In the genomic region with DNA sequence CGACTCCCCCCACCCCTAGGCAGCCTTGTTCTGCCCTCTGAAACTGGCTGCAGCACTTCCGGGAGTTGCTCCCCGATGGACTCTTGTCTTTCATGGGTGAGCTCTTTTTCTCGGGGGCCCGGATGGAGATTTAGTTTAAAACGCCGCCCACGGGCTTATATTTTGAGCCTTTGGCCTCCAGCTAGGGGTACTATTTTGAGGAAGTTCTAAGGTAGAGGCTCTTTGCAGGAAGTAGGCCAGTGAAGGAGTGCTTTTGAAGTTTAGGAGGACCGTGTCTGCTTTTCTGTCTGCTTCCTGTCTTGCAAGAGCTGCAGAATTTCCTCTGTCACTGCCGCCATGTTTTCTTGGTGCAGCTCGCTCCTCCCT, we compare ENCODE assay signal across 11 mouse cellular contexts. TPM values are rescaled to one million over a fixed set of nuclear protein-coding genes. Genes with fewer than 3 reads are reported as not detected.
DNase-seq lines count a peak whose midpoint lies in the region; ATAC-seq and TF ChIP-seq lines count a peak whose summit lies in the region.
"Had no signal": no experiment of that assay in that cellular context is flagged by ENCODE, and none has a peak within 500 bp of the region (broad histone marks: within the 10 kb centered on the region; RNA-seq: fewer than 3 reads in every experiment).

No protein-coding gene starts in this region.

- H3K4me2 ChIP-seq in kidney, embryonic 16.5 days (replicated peaks; ENCODE audit: low read depth, low read length) = no peak overlapping the region

- 0 out of 2 replicates have a peak, but pooled peaks cover 3% of the 10 kb centered on the region for H3K27me3 ChIP-seq in kidney, embryonic 16.5 days (ENCODE audit: insufficient read depth, low read length)
- H3K27me3 ChIP-seq: Patski had no signal

- no peak overlapping the region for H3K4me3 ChIP-seq in kidney, embryonic 16.5 days (ENCODE audit: low read length)
- no peak overlapping the region for H3K4me3 ChIP-seq in cortical plate, adult 2 months (ENCODE audit: insufficient read depth, low read length)

- H3K36me3 ChIP-seq in kidney, embryonic 16.5 days (ENCODE audit: insufficient read depth, low read length) = no peaks in the 10 kb centered on the region

- no peak for DNase-seq in kidney, postnatal 36 days
- peak; percentile 78 for DNase-seq in naive thymus-derived CD4-positive, alpha-beta T cell, adult 2 months (ENCODE audit: low read depth)
- DNase-seq in right cerebral cortex, adult 18-20 months = no peak
- DNase-seq in embryo, embryonic 11 days = no peak
- DNase-seq in cerebellum, adult 9-10 months = no peak
- DNase-seq: cerebellum, adult 2 months had no signal

- peaks cover 5% of the 10 kb centered on the region for H3K4me1 ChIP-seq in kidney, embryonic 16.5 days (ENCODE audit: insufficient read depth, low read length)
- H3K4me1 ChIP-seq in cortical plate, adult 2 months (ENCODE audit: control insufficient read depth, insufficient read depth, low read length) = peaks cover 1% of the 10 kb centered on the region; the same call in 1 of the 2 replicates

- TF ChIP-seq POLR2A in cortical plate, adult 2 months (IDR thresholded peaks at IDR 0.05; ENCODE audit: extremely low read depth, insufficient read depth, low read length) = no peak

- ATAC-seq in kidney, embryonic 16.5 days (ENCODE audit: low FRiP score, low TSS enrichment) = no peak
- peak; percentile 86 for ATAC-seq in CD4-positive, CD25-positive, alpha-beta regulatory T cell, adult 4 months
- ATAC-seq: Patski had no signal

- no peaks in the 10 kb centered on the region for H3K9me3 ChIP-seq in kidney, embryonic 16.5 days (ENCODE audit: low read length)

- WGBS in kidney, embryonic 16.5 days = 68% methylated on average over 11 of the region's 11 CpGs

- TF ChIP-seq CTCF in cortical plate, adult 2 months (IDR thresholded peaks at IDR 0.05; ENCODE audit: extremely low read depth, insufficient read depth, low read length) = no peak

- peak overlapping the region; percentile 24; the same call in 1 of the 2 replicates for H3K27ac ChIP-seq in kidney, embryonic 16.5 days (ENCODE audit: low read length)
- 0 out of 2 replicates have a peak overlapping the region, but pooled peaks have one; percentile 53 for H3K27ac ChIP-seq in cortical plate, adult 2 months (ENCODE audit: insufficient read depth, low read length)
- H3K27ac ChIP-seq: macrophage had no signal

- no peak overlapping the region for H3K9ac ChIP-seq in kidney, embryonic 16.5 days (replicated peaks; ENCODE audit: low read length)

RNA-seq across cellular contexts. Expression of a gene that starts 5.4 kb away (rescaled TPM):
- polyA plus RNA-seq in kidney, embryonic 16.5 days (2015; fragmentation: Nextera tagmentation; extraction: Ambion mirVana) = 8.1 and 9.1 TPM in 2 replicates
- polyA plus RNA-seq in CD4-positive, CD25-positive, alpha-beta regulatory T cell, adult 4 months (2017; shearing (Covaris generic)) = 100 to 1,000 TPM in 1 of 2 experiments, 10 to 100 TPM in 1; 67.6 to 113 TPM
- polyA plus RNA-seq in cortical plate, adult 2 months (2012; rRNA removed) = 32.6 and 35.9 TPM in 2 replicates
